Mouse (Mus musculus): Measurements from ENCODE around the gene Thbs2. TPM values are rescaled to one million over a fixed set of nuclear protein-coding genes. Genes with fewer than 3 reads are reported as not detected.

The Thbs2 gene
- 1 to 10 TPM; 4.2 to 4.6 TPM for total RNA-seq (2021)
- long read RNA-seq, experiment 1, full-length matches to known transcripts, result 11 of 16 reads
- long read RNA-seq, experiment 1, partial matches to known transcripts, result 4 of 16 reads
- long read RNA-seq, experiment 1, other reads (novel, unspliced or antisense), result 1 of 16 reads
- long read RNA-seq, experiment 2, full-length matches to known transcripts, result 1 of 2 reads
- long read RNA-seq, experiment 2, partial matches to known transcripts, result 1 of 2 reads
- long read RNA-seq, experiment 2, other reads (novel, unspliced or antisense), result 0 of 2 reads

DNA sequence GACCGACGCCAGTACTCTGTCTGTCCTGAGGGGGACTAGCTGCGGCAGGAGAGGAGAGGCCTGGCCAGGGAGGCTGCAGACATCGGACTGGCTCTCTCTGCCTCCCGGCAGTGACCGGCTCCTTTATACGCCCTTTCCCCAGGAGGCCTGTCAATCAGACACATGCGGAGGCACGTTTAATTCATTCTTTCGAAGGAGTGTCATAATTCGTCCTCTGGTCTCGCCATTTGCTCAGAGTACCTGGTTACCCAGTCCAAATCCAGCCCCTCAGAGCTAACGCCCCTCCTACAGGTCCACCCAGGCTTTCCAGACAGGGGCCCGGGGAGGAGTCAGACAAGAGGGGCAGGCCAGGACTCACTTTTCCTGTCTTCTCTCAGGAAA is at the start of gene Thbs2:
Gene Thbs2, minus strand, starts transcription at position 242 of the 381 bp plus-strand sequence.
- Histone ChIP-seq H3K4me3 (peak within 1 kb of the TSS; percentile 4; the same call in 1 of the 2 replicates), H3K27ac (peak within 1 kb of the TSS; percentile 11; the same call in 1 of the 2 replicates)
- TF ChIP-seq CTCF (IDR thresholded peaks at IDR 0.05), result no peak; the same call in 1 of the 2 replicates
- no peak for DNase-seq (ENCODE audit: extremely low spot score in 1 of 2, low spot score in 2 of 2)
- intact Hi-C loops (cut with DNase I), result no loop called here

DNA sequence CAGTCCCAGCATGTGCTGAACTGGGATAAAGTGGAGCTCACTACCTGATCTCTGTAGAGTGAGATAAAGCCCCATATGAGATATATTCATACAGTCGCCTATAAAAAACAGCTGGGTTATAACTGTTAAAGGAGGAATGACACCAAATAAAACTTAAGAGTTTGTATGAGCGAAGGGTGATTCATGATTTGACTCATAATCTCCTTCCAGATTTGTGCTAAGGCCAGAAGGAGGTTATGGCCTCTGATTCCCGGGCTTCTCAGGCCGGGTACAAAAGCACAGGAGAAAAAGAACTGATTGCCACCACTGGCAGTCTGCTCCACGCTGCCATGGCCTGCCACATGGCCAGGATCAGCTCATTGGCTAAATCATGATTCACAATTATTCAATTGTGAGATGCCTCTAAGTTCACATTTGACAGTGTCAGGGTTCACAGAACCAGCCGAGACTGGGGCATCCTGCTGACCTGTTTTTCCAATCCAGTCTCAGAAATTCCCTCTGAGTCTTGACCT is 41.5 kb upstream of the Thbs2 start:
- intact Hi-C loops (cut with DNase I), result no loop called here
- DNase-seq (ENCODE audit: extremely low spot score in 1 of 2, low spot score in 2 of 2), result no peak
- Histone ChIP-seq H3K27ac (no peak overlapping the region), H3K4me3 (no peak overlapping the region)
- no peak for TF ChIP-seq CTCF (IDR thresholded peaks at IDR 0.05)

DNA sequence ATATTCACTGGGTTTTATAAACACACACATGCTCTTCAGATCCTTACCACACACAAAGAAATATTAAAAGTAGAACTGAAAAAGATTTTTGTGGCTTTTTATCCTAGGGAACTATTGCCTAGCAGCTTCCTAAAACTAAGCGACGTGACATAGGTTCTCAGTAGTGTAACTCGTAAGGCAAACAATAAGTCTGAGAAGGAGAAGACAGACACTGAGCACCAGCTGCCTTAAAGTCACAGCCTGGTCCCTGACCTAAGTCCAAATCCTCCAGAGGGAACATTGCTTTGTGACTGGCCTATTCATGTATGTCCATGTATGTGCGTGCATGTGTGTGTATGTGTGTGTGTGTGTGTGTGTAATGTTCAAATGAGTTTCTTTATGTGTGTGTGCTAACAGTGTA is 40.3 kb upstream of the Thbs2 start:
- TF ChIP-seq CTCF (IDR thresholded peaks at IDR 0.05), result no peak
- H3K4me3 ChIP-seq, result no peak overlapping the region
- intact Hi-C loops (cut with DNase I), result no loop called here
- DNase-seq (ENCODE audit: extremely low spot score in 1 of 2, low spot score in 2 of 2), result no peak
- H3K27ac ChIP-seq, result no peak overlapping the region; the same call in 1 of the 2 replicates

DNA sequence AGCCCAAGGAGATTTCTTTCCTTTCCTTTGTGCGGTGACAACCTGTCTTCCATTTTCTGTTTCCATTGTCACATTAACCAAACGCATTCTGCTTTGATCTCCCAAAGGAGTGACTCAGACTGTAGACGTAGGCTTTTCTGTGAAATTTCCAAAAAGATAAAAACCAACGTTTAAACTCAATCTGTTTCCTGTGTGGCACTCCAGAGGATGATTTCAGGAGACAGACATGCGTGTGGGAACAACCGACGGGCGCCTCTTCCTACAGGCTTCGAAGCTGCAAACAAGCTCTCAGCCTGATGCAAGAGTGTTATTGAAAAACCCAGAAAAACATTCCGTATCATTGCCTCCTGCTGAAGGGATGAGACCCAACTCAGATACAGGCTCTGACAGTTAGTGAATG is 39.9 kb upstream of the Thbs2 start:
- DNase-seq (ENCODE audit: extremely low spot score in 1 of 2, low spot score in 2 of 2), result peak in 1 of 2 experiments; percentile 24
- H3K4me3 ChIP-seq, result no peak overlapping the region

DNA sequence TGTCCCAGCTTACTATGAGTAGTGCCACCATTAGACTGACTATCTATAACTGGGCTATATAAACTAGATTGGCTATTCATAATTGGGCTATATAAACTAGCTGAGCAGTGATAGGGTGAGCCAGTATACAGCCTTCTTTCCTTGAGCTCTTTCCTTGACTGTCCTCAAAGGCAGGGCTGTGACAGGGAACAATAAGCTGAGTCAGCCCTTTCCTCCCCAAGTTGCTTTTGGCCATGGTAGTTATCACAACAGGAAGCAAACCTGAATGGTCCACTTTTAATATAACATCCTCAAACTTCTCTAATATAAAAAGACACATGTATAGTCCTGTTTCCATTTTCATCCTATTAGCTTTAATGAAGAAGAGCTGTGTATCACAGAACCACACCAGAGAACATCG is 39.0 kb upstream of the Thbs2 start:
- no peak overlapping the region; the same call in 1 of the 2 replicates for H3K27ac ChIP-seq
- no peak overlapping the region for H3K4me3 ChIP-seq
- DNase-seq (ENCODE audit: extremely low spot score in 1 of 2, low spot score in 2 of 2), result no peak
- intact Hi-C loops (cut with DNase I), result no loop called here
- TF ChIP-seq CTCF (IDR thresholded peaks at IDR 0.05), result no peak

More for the DNA sequence above, 39.9 kb upstream of the Thbs2 start:
- H3K27ac ChIP-seq, result peak overlapping the region; percentile 1; the same call in 1 of the 2 replicates
- no peak for TF ChIP-seq CTCF (IDR thresholded peaks at IDR 0.05)
- intact Hi-C loops (cut with DNase I), result no loop called here

DNA sequence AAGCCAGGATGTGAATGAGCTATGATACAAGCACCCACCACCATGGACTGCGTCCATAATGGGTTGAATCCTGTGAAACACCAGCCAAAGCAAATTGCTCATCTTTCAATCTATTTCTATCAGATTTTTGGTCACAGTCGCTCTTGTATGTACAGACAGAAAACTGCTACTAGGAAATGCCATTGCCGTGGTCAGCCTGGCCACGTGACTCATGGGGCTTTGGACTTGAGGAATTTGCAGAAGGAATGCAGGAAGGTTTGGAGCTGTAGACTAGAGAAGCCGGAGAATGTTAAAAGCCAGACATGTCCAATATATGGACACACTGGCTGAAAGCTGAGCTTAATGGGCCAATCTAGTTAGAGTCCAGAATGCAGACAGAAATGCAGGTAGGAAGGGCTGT is 36.6 kb upstream of the Thbs2 start:
- Histone ChIP-seq H3K4me3 (no peak overlapping the region), H3K27ac (no peak overlapping the region)
- intact Hi-C loops (cut with DNase I), result no loop called here
- no peak for DNase-seq (ENCODE audit: extremely low spot score in 1 of 2, low spot score in 2 of 2)
- TF ChIP-seq CTCF (IDR thresholded peaks at IDR 0.05), result no peak

DNA sequence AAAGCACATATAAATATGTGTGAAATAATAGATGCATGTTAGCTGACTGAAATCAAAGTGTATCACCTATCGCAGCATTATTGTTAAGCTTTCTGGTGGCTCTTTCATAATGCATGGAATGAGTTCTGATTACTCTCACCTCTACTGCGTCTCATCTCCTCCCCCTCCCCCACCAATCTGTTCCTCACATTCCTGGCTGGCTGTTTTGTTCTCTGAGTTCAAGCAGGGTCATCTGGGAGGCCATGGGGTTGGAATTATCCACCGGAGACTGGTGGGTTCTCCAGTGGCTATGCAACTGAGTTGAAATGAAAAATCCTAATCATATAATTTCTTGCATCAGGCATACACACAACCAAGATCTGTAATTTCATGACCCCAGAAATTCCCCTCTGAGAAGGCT is 33.4 kb upstream of the Thbs2 start:
- no peak for DNase-seq (ENCODE audit: extremely low spot score in 1 of 2, low spot score in 2 of 2)
- intact Hi-C loops (cut with DNase I), result no loop called here
- no peak for TF ChIP-seq CTCF (IDR thresholded peaks at IDR 0.05)
- no peak overlapping the region for H3K4me3 ChIP-seq
- H3K27ac ChIP-seq, result no peak overlapping the region

DNA sequence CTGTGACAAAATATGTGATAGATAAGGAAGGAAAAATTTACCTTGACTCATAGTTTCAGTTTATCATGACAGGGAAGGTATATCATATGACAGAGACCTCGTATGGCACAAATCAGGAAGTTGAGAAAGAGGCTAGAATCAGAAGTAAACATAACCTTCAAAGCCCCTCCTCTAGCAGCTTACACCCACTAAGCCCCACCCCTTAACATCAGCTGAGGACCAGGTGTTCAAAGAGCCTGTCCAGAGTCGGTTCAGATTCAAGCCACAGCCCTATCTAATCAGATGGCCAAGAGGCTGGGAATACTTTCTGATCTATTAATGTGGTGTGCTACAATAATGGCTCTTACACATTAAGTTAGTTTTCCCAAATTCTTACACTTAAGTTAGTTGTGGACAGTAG is 30.8 kb upstream of the Thbs2 start:
- TF ChIP-seq CTCF (IDR thresholded peaks at IDR 0.05), result no peak
- DNase-seq (ENCODE audit: extremely low spot score in 1 of 2, low spot score in 2 of 2), result no peak
- H3K27ac ChIP-seq, result no peak overlapping the region
- H3K4me3 ChIP-seq, result no peak overlapping the region
- intact Hi-C loops (cut with DNase I), result no loop called here

DNA sequence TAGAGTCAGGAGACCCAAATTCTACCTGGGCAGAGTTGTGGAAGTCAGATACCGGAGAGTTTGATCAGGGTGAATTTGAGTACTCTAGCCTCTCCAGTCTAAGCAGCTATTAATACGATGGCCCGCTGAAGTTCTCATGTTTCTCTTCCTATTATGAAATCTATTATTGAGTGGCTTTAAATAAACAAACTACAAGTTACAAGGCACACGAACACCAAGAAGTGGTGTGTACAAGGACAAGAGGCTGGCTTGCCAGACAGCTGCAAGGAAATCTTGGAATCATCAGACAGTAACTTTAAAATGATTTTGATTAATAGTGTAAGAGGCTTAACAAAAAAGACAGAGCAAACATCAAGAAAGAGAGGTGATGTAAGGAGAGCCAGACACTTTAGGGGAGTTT is 27.3 kb upstream of the Thbs2 start:
- TF ChIP-seq CTCF (IDR thresholded peaks at IDR 0.05), result no peak
- intact Hi-C loops (cut with DNase I), result no loop called here
- no peak for DNase-seq (ENCODE audit: extremely low spot score in 1 of 2, low spot score in 2 of 2)
- H3K27ac ChIP-seq, result no peak overlapping the region
- no peak overlapping the region for H3K4me3 ChIP-seq

DNA sequence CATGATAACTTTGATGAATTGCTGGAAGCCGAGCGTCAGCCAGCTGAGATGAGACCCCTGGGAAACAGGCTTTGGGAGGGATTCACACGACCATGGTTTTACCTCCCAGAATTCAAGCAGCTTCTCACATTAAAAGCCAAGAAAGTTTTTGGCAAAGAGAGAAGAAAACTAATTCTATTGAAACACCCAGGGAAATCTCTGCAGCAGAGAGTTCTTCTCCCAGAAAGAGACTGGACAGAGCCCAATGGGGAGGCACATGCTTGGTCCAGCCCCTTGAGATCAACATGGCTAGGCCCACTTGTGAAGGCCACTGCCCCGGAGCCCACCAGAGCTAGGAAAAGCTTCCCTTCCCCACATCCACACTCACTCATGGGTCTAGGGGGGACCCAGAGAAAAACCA is 26.9 kb upstream of the Thbs2 start:
- TF ChIP-seq CTCF (IDR thresholded peaks at IDR 0.05), result no peak
- intact Hi-C loops (cut with DNase I), result no loop called here
- Histone ChIP-seq H3K27ac (no peak overlapping the region), H3K4me3 (no peak overlapping the region)
- no peak for DNase-seq (ENCODE audit: extremely low spot score in 1 of 2, low spot score in 2 of 2)

DNA sequence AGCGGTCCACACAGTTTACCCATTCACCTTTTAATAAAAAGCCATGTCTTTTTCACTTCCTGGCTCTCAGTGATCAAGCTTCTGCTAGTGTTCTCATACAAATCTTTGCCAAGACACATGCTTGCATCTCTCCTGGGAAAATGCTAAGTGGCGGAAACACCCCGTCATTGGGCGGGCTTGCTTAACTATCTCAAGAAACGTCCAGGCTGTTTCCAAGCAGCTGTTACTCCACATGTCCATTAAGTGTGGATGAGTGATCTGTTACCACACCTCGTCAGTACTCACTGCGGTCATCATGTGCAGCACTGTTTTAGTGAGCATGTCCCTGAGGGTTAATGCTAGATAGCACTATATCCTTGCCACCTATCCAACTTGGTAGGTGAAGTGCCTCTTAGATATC is 26.2 kb upstream of the Thbs2 start:
- intact Hi-C loops (cut with DNase I), result no loop called here
- DNase-seq (ENCODE audit: extremely low spot score in 1 of 2, low spot score in 2 of 2), result no peak
- Histone ChIP-seq H3K27ac (no peak overlapping the region), H3K4me3 (no peak overlapping the region)
- TF ChIP-seq CTCF (IDR thresholded peaks at IDR 0.05), result no peak

DNA sequence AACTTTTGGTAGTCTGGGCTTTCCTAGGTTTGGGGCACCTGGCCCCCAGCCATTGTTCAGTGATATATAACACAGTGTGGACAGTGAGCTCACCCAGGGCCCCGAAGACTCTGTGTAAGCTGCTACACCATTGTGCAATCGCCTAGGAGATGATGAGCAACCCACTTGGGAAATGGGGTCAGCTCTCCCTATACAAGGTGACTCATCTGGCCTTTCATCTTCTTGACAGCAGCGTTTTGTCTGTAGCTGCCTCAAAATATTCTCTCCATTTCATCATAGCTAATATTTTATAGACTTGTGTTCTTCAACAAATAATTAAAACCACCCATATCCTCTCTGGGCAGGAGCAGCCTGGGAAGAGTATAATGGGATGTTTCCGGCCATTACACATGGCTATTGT is 24.8 kb upstream of the Thbs2 start:
- intact Hi-C loops (cut with DNase I), result no loop called here

DNA sequence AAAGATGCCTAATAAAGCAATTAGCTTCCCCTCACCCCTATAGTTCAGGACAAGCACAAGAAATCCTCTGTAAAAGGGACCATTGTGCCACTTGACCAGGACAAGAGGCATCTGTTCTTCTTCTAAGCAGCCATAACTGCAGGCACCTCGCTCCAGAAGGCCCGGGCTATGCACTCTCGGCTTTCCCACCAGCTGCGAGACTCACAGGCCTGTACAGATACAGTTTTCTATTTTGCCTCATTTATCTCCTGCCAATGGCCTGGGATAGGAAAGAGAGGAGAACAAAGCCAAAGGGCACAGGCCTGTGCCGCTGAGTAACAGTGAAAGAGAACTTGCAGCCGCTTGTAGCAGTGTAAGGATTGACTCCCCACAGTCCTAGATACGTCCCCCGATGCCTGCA is 20.7 kb upstream of the Thbs2 start:
- no peak for DNase-seq (ENCODE audit: extremely low spot score in 1 of 2, low spot score in 2 of 2)
- intact Hi-C loops (cut with DNase I), result no loop called here
- H3K27ac ChIP-seq, result no peak overlapping the region
- H3K4me3 ChIP-seq, result no peak overlapping the region
- no peak for TF ChIP-seq CTCF (IDR thresholded peaks at IDR 0.05)

More for the DNA sequence above, 24.8 kb upstream of the Thbs2 start:
- no peak overlapping the region for H3K4me3 ChIP-seq
- no peak for TF ChIP-seq CTCF (IDR thresholded peaks at IDR 0.05)
- no peak overlapping the region for H3K27ac ChIP-seq
- DNase-seq (ENCODE audit: extremely low spot score in 1 of 2, low spot score in 2 of 2), result no peak

Measured in left cerebral cortex, adult 2 months (tissue).